Mouse (Mus musculus) 416B (cell line): Measurements from ENCODE around the gene Kcnj2.

Experiments
- DNase-seq: peaks from one replicate; pipeline ENCODE4 v3.0.0; 2011; ENCODE audit warnings: low read depth

The Kcnj2 gene

GRCm38 (mm10) chr11:111065635-111066298, at the start of gene Kcnj2:
Gene Kcnj2 (plus strand): TSS chr11:111066164.
- no peak for DNase-seq

- DNase-seq: no peak
Observed at GRCm38 (mm10) chr11:111016206-111016605, 49.8 kb upstream of the Kcnj2 start.

DNA sequence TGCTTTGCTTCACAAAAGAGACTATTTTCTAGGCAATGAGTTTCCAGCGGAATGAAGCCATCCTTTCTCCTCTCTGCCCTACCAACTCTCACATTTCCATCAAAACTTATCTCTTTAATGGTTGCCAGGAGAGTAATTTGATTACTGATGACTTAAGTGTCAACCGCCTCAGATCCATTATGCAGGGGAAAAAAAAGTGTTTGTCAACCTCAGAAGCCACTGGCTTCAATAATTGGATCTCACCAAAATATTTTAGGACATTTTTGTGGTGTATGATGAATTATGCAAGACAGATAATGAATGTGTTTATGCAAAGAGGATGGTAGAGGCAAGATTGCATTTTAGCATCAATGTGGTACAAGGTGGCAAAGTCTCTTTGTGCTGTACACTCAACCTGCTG, 45.8 kb upstream of the Kcnj2 start:
- DNase-seq: no peak

- no peak for DNase-seq
Observed at GRCm38 (mm10) chr11:111022681-111023281, 43.2 kb upstream of the Kcnj2 start.

- DNase-seq: peak; percentile 36
Observed at GRCm38 (mm10) chr11:111042175-111042574, 23.8 kb upstream of the Kcnj2 start.

- no peak for DNase-seq
Observed at GRCm38 (mm10) chr11:111043298-111043697, 22.7 kb upstream of the Kcnj2 start.

- peak; percentile 15 for DNase-seq
Observed at GRCm38 (mm10) chr11:111054252-111054651, 11.7 kb upstream of the Kcnj2 start.

GRCm38 (mm10) chr11:111054854-111055822, 10.8 kb upstream of the Kcnj2 start:
- DNase-seq: peak; percentile 57

DNA sequence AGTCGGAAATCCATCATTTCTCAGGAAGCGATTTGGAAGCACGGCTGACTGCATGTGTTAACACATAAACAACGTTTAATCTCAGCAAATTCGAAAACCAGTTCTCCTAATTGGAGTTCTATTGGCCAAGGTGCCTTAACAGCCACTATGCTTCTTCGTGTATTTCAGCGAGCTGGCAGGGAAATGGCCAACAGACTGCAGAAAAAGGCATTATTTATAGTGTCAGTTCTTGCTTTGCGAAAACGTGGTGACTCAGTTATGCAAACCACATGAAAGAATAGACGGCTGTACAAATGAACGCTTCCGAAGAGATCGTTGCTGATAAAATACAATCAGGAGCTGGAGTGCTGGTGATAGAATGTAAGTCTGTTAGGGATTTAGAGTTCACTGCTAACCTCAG, 9.9 kb upstream of the Kcnj2 start:
- DNase-seq: peak; percentile 4

GRCm38 (mm10) chr11:111057435-111057834, 8.5 kb upstream of the Kcnj2 start:
- no peak for DNase-seq

DNA sequence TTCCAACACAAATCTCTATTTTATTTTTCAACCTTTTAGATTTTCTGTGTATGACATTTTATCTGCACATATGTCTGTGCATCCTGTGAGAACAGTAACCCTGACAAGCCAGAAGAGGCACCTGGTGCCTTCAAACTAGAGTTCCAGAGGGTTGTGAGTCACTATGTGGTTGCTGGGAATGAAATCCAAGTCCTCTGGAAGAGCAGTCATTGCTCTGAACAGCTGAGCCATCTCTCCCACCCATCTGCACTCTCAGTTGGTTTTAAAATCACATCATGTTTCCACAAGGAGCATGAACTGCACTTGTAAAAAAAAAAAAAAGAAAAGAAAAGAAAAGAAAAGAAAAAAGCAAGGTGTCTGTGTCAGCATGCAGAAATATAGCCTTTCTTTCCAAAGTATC, 6.5 kb upstream of the Kcnj2 start:
- DNase-seq: no peak

DNA sequence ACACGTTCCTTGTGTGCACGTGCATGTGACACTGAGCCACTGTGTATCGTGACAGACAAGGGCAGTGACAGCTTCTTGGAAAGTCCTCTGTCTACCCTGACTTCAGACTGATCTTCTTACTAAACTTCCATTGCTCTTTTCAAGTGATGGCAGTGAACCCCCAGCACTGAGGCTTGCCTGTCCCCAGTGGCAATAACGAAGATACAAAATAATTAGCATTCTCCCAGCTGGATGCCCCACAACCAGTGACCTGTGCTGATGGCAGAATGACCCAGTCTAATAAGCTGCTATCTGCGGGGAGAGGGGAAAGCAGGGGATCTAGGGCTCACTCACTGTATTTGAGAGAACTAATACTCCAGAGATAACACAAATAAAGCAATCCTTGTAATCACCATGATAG, 5.7 kb upstream of the Kcnj2 start:
- DNase-seq: no peak

- no peak for DNase-seq
Observed at GRCm38 (mm10) chr11:111064751-111065527, 1.0 kb upstream of the Kcnj2 start.

- no peak for DNase-seq
Observed at GRCm38 (mm10) chr11:111066299-111066691, 331 bp downstream of the Kcnj2 start.

DNA sequence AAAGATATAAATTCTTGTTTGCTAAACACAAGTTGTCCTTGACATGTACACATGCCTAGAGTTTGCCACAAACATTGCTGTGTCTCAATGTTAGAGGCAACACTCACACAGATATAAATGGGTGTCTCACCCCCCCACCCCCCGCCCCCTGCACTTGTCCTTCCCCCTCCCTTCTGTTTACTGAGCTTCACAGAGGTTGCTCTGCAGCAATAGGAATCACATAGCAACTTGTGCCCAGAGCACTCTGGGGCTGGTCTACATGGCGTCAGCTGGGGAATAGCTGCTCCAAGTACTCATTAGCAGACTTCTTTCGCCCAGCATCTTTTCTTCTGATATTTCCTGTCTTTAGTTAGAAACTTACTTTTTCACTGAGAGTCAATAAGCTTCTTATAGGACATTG, 1.8 kb downstream of the Kcnj2 start:
- no peak for DNase-seq

DNA sequence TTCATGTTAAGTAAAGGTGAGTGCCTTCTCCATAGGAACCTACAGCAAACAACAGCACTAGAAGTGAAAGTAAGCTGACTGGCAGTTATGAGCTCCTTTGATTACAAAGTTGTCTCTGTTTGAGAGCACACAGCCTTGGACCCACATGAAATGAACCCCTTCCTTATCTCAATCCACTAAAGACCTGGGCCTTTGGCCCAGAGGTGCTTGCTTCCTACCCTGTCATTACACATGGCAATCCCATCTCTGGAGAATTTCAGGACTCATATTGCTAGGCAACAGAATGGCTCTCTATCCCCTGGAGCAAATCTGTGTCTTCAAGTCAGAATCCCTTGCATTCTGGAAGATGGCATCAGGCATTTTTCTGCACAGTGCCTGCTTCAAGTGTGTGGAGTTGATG, 4.5 kb downstream of the Kcnj2 start:
- no peak for DNase-seq

DNA sequence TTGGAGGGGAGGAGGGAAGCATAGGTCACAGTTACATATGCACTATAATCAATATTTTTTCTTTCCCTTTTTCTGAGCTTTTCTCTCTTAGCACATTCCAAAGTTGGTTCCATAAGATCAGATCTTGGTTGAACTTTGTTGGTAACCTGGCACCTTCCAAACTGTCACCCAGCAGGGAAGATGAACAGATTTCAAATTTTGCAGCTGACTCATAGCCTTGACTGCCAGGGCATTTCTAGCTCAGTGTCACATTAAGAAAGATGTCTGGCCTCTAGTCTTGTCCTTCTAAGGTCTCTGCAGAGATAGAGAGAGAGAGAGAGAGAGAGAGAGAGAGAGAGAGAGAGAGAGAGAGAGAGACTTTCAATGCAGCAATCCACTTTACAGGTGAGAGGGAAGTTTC, 8.2 kb downstream of the Kcnj2 start:
- no peak for DNase-seq

- DNase-seq: no peak
Observed at GRCm38 (mm10) chr11:111078107-111078506, 12.1 kb downstream of the Kcnj2 start.

DNA sequence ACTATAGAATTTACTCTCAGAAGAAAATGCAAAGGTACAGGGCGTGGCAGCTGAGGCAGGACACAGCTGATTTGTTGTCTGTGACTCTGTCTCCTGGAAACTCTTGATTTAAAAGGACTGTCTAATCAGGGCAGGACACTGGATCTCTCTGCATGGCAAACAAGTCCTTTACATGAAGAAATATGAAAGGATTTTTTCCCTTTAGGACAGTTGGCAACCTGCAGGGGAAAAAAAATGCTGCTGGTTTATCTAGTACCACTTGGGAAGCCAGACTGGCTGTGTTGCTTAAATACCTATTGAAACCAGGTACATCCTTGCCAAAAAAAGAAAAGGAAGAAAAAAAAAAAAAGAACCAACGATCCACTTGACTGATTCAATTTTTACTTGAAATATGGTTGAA, 17.0 kb downstream of the Kcnj2 start:
- DNase-seq: no peak

- DNase-seq: no peak
Observed at GRCm38 (mm10) chr11:111086933-111087332, 21.0 kb downstream of the Kcnj2 start.

- no peak for DNase-seq
Observed at GRCm38 (mm10) chr11:111088226-111088625, 22.3 kb downstream of the Kcnj2 start.

DNA sequence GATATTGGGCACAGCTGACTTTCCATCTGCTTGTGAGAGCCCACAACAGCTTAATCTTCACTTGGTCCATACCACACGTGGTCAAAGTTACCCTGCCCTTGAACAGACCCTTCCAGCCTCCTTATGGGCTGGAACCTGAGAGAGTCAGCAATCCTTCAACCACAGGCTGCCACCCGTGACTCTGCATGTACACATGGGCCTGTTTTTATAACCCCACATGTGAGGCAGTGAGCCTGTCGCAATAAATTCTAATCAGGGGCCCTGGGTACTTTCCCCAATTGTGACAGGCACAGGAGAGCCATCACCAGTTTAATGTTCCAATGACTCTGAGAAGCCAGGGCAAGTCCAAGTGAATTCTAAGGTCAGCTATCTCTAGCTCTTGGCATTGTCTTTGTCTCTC, 22.8 kb downstream of the Kcnj2 start:
- peak; percentile 4 for DNase-seq
